Mouse (Mus musculus) CD8-positive naive resting alpha-beta T cell, adult 57 days (primary cell): ENCODE results near the gene Muc15. TPM values are rescaled to one million over a fixed set of nuclear protein-coding genes. Genes with fewer than 3 reads are reported as not detected.

Experiments
- total RNA-seq: library from RNA; stranded (reverse); gene quantifications from one replicate; pipeline ENCODE4 v1.2.4, GENCODE M21; 2023

Gene Muc15
- not detected for total RNA-seq

DNA sequence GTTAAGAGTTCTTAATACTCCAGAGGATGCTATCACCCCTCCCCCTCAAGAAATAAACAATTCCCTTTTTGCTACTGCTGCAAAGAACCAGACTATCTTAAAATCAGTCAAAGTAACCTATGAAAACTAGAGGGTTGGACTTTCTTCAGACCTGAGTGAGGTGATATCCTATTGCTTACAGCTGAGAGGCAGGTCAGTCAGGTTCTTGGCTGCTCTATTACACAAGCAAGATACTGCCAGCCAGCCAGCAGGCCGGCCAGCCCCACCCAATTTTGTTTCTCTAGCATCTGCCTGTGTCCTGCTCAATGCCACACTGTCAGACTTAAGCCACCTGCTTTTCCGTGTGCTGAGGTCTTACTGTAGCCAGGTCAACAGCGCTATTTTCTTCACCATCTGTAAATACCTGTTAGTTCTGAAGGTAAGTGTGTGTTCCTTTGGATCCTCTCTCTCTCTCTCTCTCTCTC, at the start of gene Muc15:
Gene Muc15, plus strand, starts transcription at position 51 of the 464 bp plus-strand sequence.

Other genes starting within 250 kb of the Muc15 start
- not detected for gene Slc5a12, start 124.0 kb upstream of the Muc15 start, total RNA-seq
- gene Ano3, start 229.6 kb downstream of the Muc15 start, total RNA-seq = not detected